Mouse (Mus musculus): ENCODE data around the gene Fcer1g. TPM values are rescaled to one million over a fixed set of nuclear protein-coding genes. Genes with fewer than 3 reads are reported as not detected.

Fcer1g gene
- polyA plus RNA-seq, 1 experiment: 13.2 TPM

- TF ChIP-seq CTCF (IDR thresholded peaks at IDR 0.05; ENCODE audit: borderline replicate concordance, insufficient read depth, low read depth, low read length) (no peak), POLR2A (IDR thresholded peaks at IDR 0.05; ENCODE audit: borderline replicate concordance, insufficient read depth, low read length) (no peak)
These were observed 40.9 kb downstream of the Fcer1g start for GRCm38 (mm10) chr1:171193093-171193840.

GRCm38 (mm10) chr1:171192283-171192682 lies 41.9 kb downstream of the Fcer1g start:
- TF ChIP-seq CTCF (IDR thresholded peaks at IDR 0.05; ENCODE audit: borderline replicate concordance, insufficient read depth, low read depth, low read length): no peak
- no peak for TF ChIP-seq POLR2A (IDR thresholded peaks at IDR 0.05; ENCODE audit: borderline replicate concordance, insufficient read depth, low read length)
- no peak overlapping the region for H3K27ac ChIP-seq (ENCODE audit: insufficient read depth, low read length)
- no peaks in the 10 kb centered on the region; the same call in 1 of the 2 replicates for H3K4me1 ChIP-seq (ENCODE audit: control insufficient read depth, insufficient read depth, low read length)
- DNase-seq: no peak
- H3K4me3 ChIP-seq (replicated peaks; ENCODE audit: insufficient read depth, low read depth, low read length): no peak overlapping the region
- no peaks in the 10 kb centered on the region; the same call in 1 of the 2 replicates for H3K27me3 ChIP-seq (ENCODE audit: control insufficient read depth, insufficient read depth, low read length)
- WGBS: 63% methylated on average over 10 of the region's 10 CpGs

More at GRCm38 (mm10) chr1:171193093-171193840, 40.9 kb downstream of the Fcer1g start:
- Histone ChIP-seq H3K27ac (ENCODE audit: insufficient read depth, low read length) (no peak overlapping the region), H3K27me3 (ENCODE audit: control insufficient read depth, insufficient read depth, low read length) (no peaks in the 10 kb centered on the region; the same call in 1 of the 2 replicates), H3K4me1 (ENCODE audit: control insufficient read depth, insufficient read depth, low read length) (no peaks in the 10 kb centered on the region; the same call in 1 of the 2 replicates), H3K4me3 (replicated peaks; ENCODE audit: insufficient read depth, low read depth, low read length) (no peak overlapping the region)
- 5% methylated on average over 18 of the region's 18 CpGs for WGBS
- DNase-seq: no peak

GRCm38 (mm10) chr1:171190832-171191231 lies 43.3 kb downstream of the Fcer1g start:
- Histone ChIP-seq H3K27me3 (ENCODE audit: control insufficient read depth, insufficient read depth, low read length) (no peaks in the 10 kb centered on the region; the same call in 1 of the 2 replicates), H3K4me3 (replicated peaks; ENCODE audit: insufficient read depth, low read depth, low read length) (no peak overlapping the region), H3K4me1 (ENCODE audit: control insufficient read depth, insufficient read depth, low read length) (no peaks in the 10 kb centered on the region; the same call in 1 of the 2 replicates), H3K27ac (ENCODE audit: insufficient read depth, low read length) (no peak overlapping the region)
- 94% methylated on average over 9 of the region's 9 CpGs for WGBS
- no peak for DNase-seq
- TF ChIP-seq CTCF (IDR thresholded peaks at IDR 0.05; ENCODE audit: borderline replicate concordance, insufficient read depth, low read depth, low read length) (no peak), POLR2A (IDR thresholded peaks at IDR 0.05; ENCODE audit: borderline replicate concordance, insufficient read depth, low read length) (no peak)

GRCm38 (mm10) chr1:171189476-171190114 lies 44.6 kb downstream of the Fcer1g start:
- WGBS: 38% methylated on average over 14 of the region's 14 CpGs
- Histone ChIP-seq H3K27me3 (ENCODE audit: control insufficient read depth, insufficient read depth, low read length) (no peaks in the 10 kb centered on the region; the same call in 1 of the 2 replicates), H3K4me1 (ENCODE audit: control insufficient read depth, insufficient read depth, low read length) (no peaks in the 10 kb centered on the region; the same call in 1 of the 2 replicates), H3K4me3 (replicated peaks; ENCODE audit: insufficient read depth, low read depth, low read length) (no peak overlapping the region), H3K27ac (ENCODE audit: insufficient read depth, low read length) (no peak overlapping the region)
- no peak for DNase-seq
- no peak for TF ChIP-seq POLR2A (IDR thresholded peaks at IDR 0.05; ENCODE audit: borderline replicate concordance, insufficient read depth, low read length)
- no peak for TF ChIP-seq CTCF (IDR thresholded peaks at IDR 0.05; ENCODE audit: borderline replicate concordance, insufficient read depth, low read depth, low read length)

GRCm38 (mm10) chr1:171189046-171189445 lies 45.1 kb downstream of the Fcer1g start:
- WGBS: 19% methylated on average over 8 of the region's 8 CpGs
- Histone ChIP-seq H3K4me3 (replicated peaks; ENCODE audit: insufficient read depth, low read depth, low read length) (no peak overlapping the region), H3K4me1 (ENCODE audit: control insufficient read depth, insufficient read depth, low read length) (no peaks in the 10 kb centered on the region; the same call in 1 of the 2 replicates), H3K27me3 (ENCODE audit: control insufficient read depth, insufficient read depth, low read length) (no peaks in the 10 kb centered on the region; the same call in 1 of the 2 replicates), H3K27ac (ENCODE audit: insufficient read depth, low read length) (no peak overlapping the region)
- TF ChIP-seq POLR2A (IDR thresholded peaks at IDR 0.05; ENCODE audit: borderline replicate concordance, insufficient read depth, low read length) (no peak), CTCF (IDR thresholded peaks at IDR 0.05; ENCODE audit: borderline replicate concordance, insufficient read depth, low read depth, low read length) (no peak)
- no peak for DNase-seq

- H3K4me1 ChIP-seq (ENCODE audit: control insufficient read depth, insufficient read depth, low read length): no peaks in the 10 kb centered on the region; the same call in 1 of the 2 replicates
- no peak overlapping the region for H3K27ac ChIP-seq (ENCODE audit: insufficient read depth, low read length)
- TF ChIP-seq POLR2A (IDR thresholded peaks at IDR 0.05; ENCODE audit: borderline replicate concordance, insufficient read depth, low read length) (no peak), CTCF (IDR thresholded peaks at IDR 0.05; ENCODE audit: borderline replicate concordance, insufficient read depth, low read depth, low read length) (no peak)
- H3K27me3 ChIP-seq (ENCODE audit: control insufficient read depth, insufficient read depth, low read length): no peaks in the 10 kb centered on the region; the same call in 1 of the 2 replicates
- DNase-seq: no peak
- WGBS: 29% methylated on average over 13 of the region's 13 CpGs
- no peak overlapping the region for H3K4me3 ChIP-seq (replicated peaks; ENCODE audit: insufficient read depth, low read depth, low read length)
These were observed 46.1 kb downstream of the Fcer1g start for GRCm38 (mm10) chr1:171187851-171188700.

GRCm38 (mm10) chr1:171185655-171186054 lies 48.5 kb downstream of the Fcer1g start:
- Histone ChIP-seq H3K4me1 (ENCODE audit: control insufficient read depth, insufficient read depth, low read length) (no peaks in the 10 kb centered on the region; the same call in 1 of the 2 replicates), H3K4me3 (replicated peaks; ENCODE audit: insufficient read depth, low read depth, low read length) (no peak overlapping the region), H3K27ac (ENCODE audit: insufficient read depth, low read length) (no peak overlapping the region), H3K27me3 (ENCODE audit: control insufficient read depth, insufficient read depth, low read length) (no peaks in the 10 kb centered on the region; the same call in 1 of the 2 replicates)
- WGBS: 70% methylated on average over 8 of the region's 8 CpGs
- TF ChIP-seq CTCF (IDR thresholded peaks at IDR 0.05; ENCODE audit: borderline replicate concordance, insufficient read depth, low read depth, low read length): no peak
- DNase-seq: no peak

Measured in cerebellum, adult 2 months (tissue).